Mouse (Mus musculus): ENCODE measurements around the gene Acss3. TPM values are rescaled to one million over a fixed set of nuclear protein-coding genes. Genes with fewer than 3 reads are reported as not detected.

Acss3 gene
- polyA plus RNA-seq, 1 experiment from 2014 or later: 0.44 TPM

- no peak for ATAC-seq (ENCODE audit: low read depth)
- no peak overlapping the region for H3K4me3 ChIP-seq (ENCODE audit: low read depth, low read length)
- H3K36me3 ChIP-seq (ENCODE audit: control insufficient read depth, insufficient read depth): no peaks in the 10 kb centered on the region
- no peaks in the 10 kb centered on the region for H3K27me3 ChIP-seq (ENCODE audit: control insufficient read depth, insufficient read depth, low read depth, low read length)
- H3K9ac ChIP-seq (ENCODE audit: low read depth, low read length): no peak overlapping the region
- H3K4me1 ChIP-seq (ENCODE audit: control insufficient read depth, low read depth, low read length): no peaks in the 10 kb centered on the region
- no peak overlapping the region for H3K4me2 ChIP-seq (ENCODE audit: low read depth, low read length)
- 60% methylated on average over 2 of the region's 2 CpGs for WGBS (ENCODE audit: insufficient replicate concordance)
- no peaks in the 10 kb centered on the region for H3K9me3 ChIP-seq (replicated peaks; ENCODE audit: control insufficient read depth, low read length)
- no peak overlapping the region for H3K27ac ChIP-seq (ENCODE audit: low read length)
Measured at GRCm38 (mm10) chr10:107119135-107119534, 4.3 kb downstream of the Acss3 start.

- Histone ChIP-seq H3K27ac (ENCODE audit: low read length) (no peak overlapping the region), H3K4me2 (ENCODE audit: low read depth, low read length) (no peak overlapping the region), H3K9ac (ENCODE audit: low read depth, low read length) (no peak overlapping the region), H3K27me3 (ENCODE audit: control insufficient read depth, insufficient read depth, low read depth, low read length) (no peaks in the 10 kb centered on the region), H3K36me3 (ENCODE audit: control insufficient read depth, insufficient read depth) (no peaks in the 10 kb centered on the region), H3K4me1 (ENCODE audit: control insufficient read depth, low read depth, low read length) (no peaks in the 10 kb centered on the region), H3K9me3 (replicated peaks; ENCODE audit: control insufficient read depth, low read length) (no peaks in the 10 kb centered on the region), H3K4me3 (ENCODE audit: low read depth, low read length) (no peak overlapping the region)
- 55% methylated on average over 4 of the region's 4 CpGs for WGBS (ENCODE audit: insufficient replicate concordance)
- ATAC-seq (ENCODE audit: low read depth): no peak
Measured at GRCm38 (mm10) chr10:107116709-107117267, 6.7 kb downstream of the Acss3 start.

- no peaks in the 10 kb centered on the region for H3K27me3 ChIP-seq (ENCODE audit: control insufficient read depth, insufficient read depth, low read depth, low read length)
- no peaks in the 10 kb centered on the region for H3K36me3 ChIP-seq (ENCODE audit: control insufficient read depth, insufficient read depth)
- no peak overlapping the region for H3K27ac ChIP-seq (ENCODE audit: low read length)
- no peaks in the 10 kb centered on the region for H3K9me3 ChIP-seq (replicated peaks; ENCODE audit: control insufficient read depth, low read length)
- H3K4me2 ChIP-seq (ENCODE audit: low read depth, low read length): no peak overlapping the region
- WGBS (ENCODE audit: insufficient replicate concordance): 33% methylated on average over 1 of the region's 1 CpGs
- ATAC-seq (ENCODE audit: low read depth): no peak
- no peaks in the 10 kb centered on the region for H3K4me1 ChIP-seq (ENCODE audit: control insufficient read depth, low read depth, low read length)
- H3K9ac ChIP-seq (ENCODE audit: low read depth, low read length): no peak overlapping the region
- no peak overlapping the region for H3K4me3 ChIP-seq (ENCODE audit: low read depth, low read length)
Measured at GRCm38 (mm10) chr10:107115930-107116642, 7.4 kb downstream of the Acss3 start.

GRCm38 (mm10) chr10:107115121-107115520 lies 8.3 kb downstream of the Acss3 start:
- no peak for ATAC-seq (ENCODE audit: low read depth)
- no peak overlapping the region for H3K4me2 ChIP-seq (ENCODE audit: low read depth, low read length)
- H3K4me3 ChIP-seq (ENCODE audit: low read depth, low read length): no peak overlapping the region
- H3K27me3 ChIP-seq (ENCODE audit: control insufficient read depth, insufficient read depth, low read depth, low read length): no peaks in the 10 kb centered on the region
- H3K9ac ChIP-seq (ENCODE audit: low read depth, low read length): no peak overlapping the region
- no peaks in the 10 kb centered on the region for H3K9me3 ChIP-seq (replicated peaks; ENCODE audit: control insufficient read depth, low read length)
- WGBS (ENCODE audit: insufficient replicate concordance): 29% methylated on average over 1 of the region's 1 CpGs
- no peak overlapping the region for H3K27ac ChIP-seq (ENCODE audit: low read length)
- no peaks in the 10 kb centered on the region for H3K36me3 ChIP-seq (ENCODE audit: control insufficient read depth, insufficient read depth)
- H3K4me1 ChIP-seq (ENCODE audit: control insufficient read depth, low read depth, low read length): no peaks in the 10 kb centered on the region

GRCm38 (mm10) chr10:107094452-107094851 lies 29.0 kb downstream of the Acss3 start:
- ATAC-seq (ENCODE audit: low read depth): no peak
- Histone ChIP-seq H3K27ac (ENCODE audit: low read length) (no peak overlapping the region), H3K9me3 (replicated peaks; ENCODE audit: control insufficient read depth, low read length) (no peaks in the 10 kb centered on the region), H3K4me1 (ENCODE audit: control insufficient read depth, low read depth, low read length) (no peaks in the 10 kb centered on the region), H3K4me2 (ENCODE audit: low read depth, low read length) (no peak overlapping the region), H3K36me3 (ENCODE audit: control insufficient read depth, insufficient read depth) (no peaks in the 10 kb centered on the region), H3K27me3 (ENCODE audit: control insufficient read depth, insufficient read depth, low read depth, low read length) (no peaks in the 10 kb centered on the region), H3K4me3 (ENCODE audit: low read depth, low read length) (no peak overlapping the region), H3K9ac (ENCODE audit: low read depth, low read length) (no peak overlapping the region)
- 45% methylated on average over 3 of the region's 3 CpGs for WGBS (ENCODE audit: insufficient replicate concordance)

GRCm38 (mm10) chr10:107053846-107054624 lies 69.4 kb downstream of the Acss3 start:
- Histone ChIP-seq H3K27me3 (ENCODE audit: control insufficient read depth, insufficient read depth, low read depth, low read length) (no peaks in the 10 kb centered on the region), H3K9me3 (replicated peaks; ENCODE audit: control insufficient read depth, low read length) (no peaks in the 10 kb centered on the region), H3K36me3 (ENCODE audit: control insufficient read depth, insufficient read depth) (no peaks in the 10 kb centered on the region), H3K4me1 (ENCODE audit: control insufficient read depth, low read depth, low read length) (no peaks in the 10 kb centered on the region), H3K4me2 (ENCODE audit: low read depth, low read length) (no peak overlapping the region), H3K4me3 (ENCODE audit: low read depth, low read length) (no peak overlapping the region), H3K27ac (ENCODE audit: low read length) (no peak overlapping the region), H3K9ac (ENCODE audit: low read depth, low read length) (no peak overlapping the region)
- ATAC-seq (ENCODE audit: low read depth): no peak
- 40% methylated on average over 4 of the region's 4 CpGs for WGBS (ENCODE audit: insufficient replicate concordance)

GRCm38 (mm10) chr10:107050489-107050888 lies 73.0 kb downstream of the Acss3 start:
- no peaks in the 10 kb centered on the region for H3K27me3 ChIP-seq (ENCODE audit: control insufficient read depth, insufficient read depth, low read depth, low read length)
- H3K27ac ChIP-seq (ENCODE audit: low read length): no peak overlapping the region
- ATAC-seq (ENCODE audit: low read depth): no peak
- H3K4me2 ChIP-seq (ENCODE audit: low read depth, low read length): no peak overlapping the region
- 54% methylated on average over 2 of the region's 2 CpGs for WGBS (ENCODE audit: insufficient replicate concordance)
- no peak overlapping the region for H3K9ac ChIP-seq (ENCODE audit: low read depth, low read length)
- no peaks in the 10 kb centered on the region for H3K36me3 ChIP-seq (ENCODE audit: control insufficient read depth, insufficient read depth)
- no peak overlapping the region for H3K4me3 ChIP-seq (ENCODE audit: low read depth, low read length)
- no peaks in the 10 kb centered on the region for H3K4me1 ChIP-seq (ENCODE audit: control insufficient read depth, low read depth, low read length)
- no peaks in the 10 kb centered on the region for H3K9me3 ChIP-seq (replicated peaks; ENCODE audit: control insufficient read depth, low read length)

GRCm38 (mm10) chr10:107042656-107043055 lies 80.8 kb downstream of the Acss3 start:
- H3K27ac ChIP-seq (ENCODE audit: low read length): no peak overlapping the region
- WGBS (ENCODE audit: insufficient replicate concordance): 55% methylated on average over 1 of the region's 1 CpGs
- no peaks in the 10 kb centered on the region for H3K36me3 ChIP-seq (ENCODE audit: control insufficient read depth, insufficient read depth)
- no peak overlapping the region for H3K9ac ChIP-seq (ENCODE audit: low read depth, low read length)
- no peak for ATAC-seq (ENCODE audit: low read depth)
- H3K9me3 ChIP-seq (replicated peaks; ENCODE audit: control insufficient read depth, low read length): no peaks in the 10 kb centered on the region
- no peak overlapping the region for H3K4me3 ChIP-seq (ENCODE audit: low read depth, low read length)
- no peaks in the 10 kb centered on the region for H3K4me1 ChIP-seq (ENCODE audit: control insufficient read depth, low read depth, low read length)
- no peaks in the 10 kb centered on the region for H3K27me3 ChIP-seq (ENCODE audit: control insufficient read depth, insufficient read depth, low read depth, low read length)
- no peak overlapping the region for H3K4me2 ChIP-seq (ENCODE audit: low read depth, low read length)

- Histone ChIP-seq H3K9ac (ENCODE audit: low read depth, low read length) (no peak overlapping the region), H3K4me2 (ENCODE audit: low read depth, low read length) (no peak overlapping the region), H3K27me3 (ENCODE audit: control insufficient read depth, insufficient read depth, low read depth, low read length) (no peaks in the 10 kb centered on the region), H3K4me3 (ENCODE audit: low read depth, low read length) (no peak overlapping the region), H3K27ac (ENCODE audit: low read length) (no peak overlapping the region), H3K4me1 (ENCODE audit: control insufficient read depth, low read depth, low read length) (no peaks in the 10 kb centered on the region), H3K9me3 (replicated peaks; ENCODE audit: control insufficient read depth, low read length) (no peaks in the 10 kb centered on the region), H3K36me3 (ENCODE audit: control insufficient read depth, insufficient read depth) (no peaks in the 10 kb centered on the region)
- 52% methylated on average over 2 of the region's 2 CpGs for WGBS (ENCODE audit: insufficient replicate concordance)
- ATAC-seq (ENCODE audit: low read depth): no peak
Measured at GRCm38 (mm10) chr10:107040837-107041236, 82.6 kb downstream of the Acss3 start.
